Mouse (Mus musculus) forebrain, embryonic 10.5 days (tissue): ENCODE results near the gene Agxt. TPM values are rescaled to one million over a fixed set of nuclear protein-coding genes. Genes with fewer than 3 reads are reported as not detected.
A peak's percentile ranks its signal among the peaks of the same experiment; 100 is the strongest.

Experiments used
- DNase-seq: peaks from one replicate; pipeline ENCODE4 v3.0.0-alpha.2; 2017; ENCODE audit warnings: low spot score; ENCODE audit errors: extremely low spot score
- H3K27ac ChIP-seq: fragments of 300-500 bp; sonication (generic); 2 replicates; pipeline ENCODE4 v1.5.1; 2016; ENCODE audit warnings: mild to moderate bottlenecking
- H3K27me3 ChIP-seq: fragments of 300-500 bp; sonication (generic); 2 replicates; pipeline ENCODE4 v1.6.1; 2016; ENCODE audit warnings: mild to moderate bottlenecking; ENCODE audit not compliant: poor library complexity, severe bottlenecking
- H3K36me3 ChIP-seq: fragments of 300-500 bp; sonication (generic); replicated peaks from 2 replicates; pipeline ENCODE4 v1.6.1; 2016; ENCODE audit warnings: mild to moderate bottlenecking, moderate library complexity
- H3K4me1 ChIP-seq: fragments of 300-500 bp; sonication (generic); 2 replicates; pipeline ENCODE4 v1.6.1; 2016
- H3K4me3 ChIP-seq: fragments of 300-500 bp; sonication (generic); 2 replicates; pipeline ENCODE4 v1.5.1; 2016; ENCODE audit warnings: mild to moderate bottlenecking, moderate library complexity
- H3K9me3 ChIP-seq: fragments of 300-500 bp; sonication (generic); 2 replicates; pipeline ENCODE4 v1.6.1; 2016; ENCODE audit warnings: mild to moderate bottlenecking, moderate library complexity
- WGBS: fragments of 180-500 bp; shearing (Covaris S2); methylation state at CpG from one replicate; pipeline ENCODE4 v1.1.7; 2016; 5-methylcytosine and 5-hydroxymethylcytosine counted together
- polyA plus RNA-seq: library from polyadenylated mRNA; unstranded; fragments of >200 nt; fragmentation: Nextera tagmentation; extraction: Ambion mirVana; gene quantifications from 2 replicates; pipeline ENCODE4 v1.2.1, GENCODE M21; 2016

Agxt gene
- polyA plus RNA-seq = not detected in 2 replicates

GRCm38 (mm10) chr1:93135036-93135526 is at the start of gene Agxt:
TSS of gene Agxt (plus strand) at chr1:93135240.
- WGBS = 86% methylated on average over 12 of the region's 12 CpGs
- Histone ChIP-seq H3K4me1 (0 out of 2 replicates have a peak, but pooled peaks cover 4% of the 10 kb centered on the region), H3K36me3 (no peaks in the 10 kb centered on the region), H3K27ac (no peak within 1 kb of the TSS), H3K9me3 (no peaks in the 10 kb centered on the region), H3K27me3 (no peaks in the 10 kb centered on the region), H3K4me3 (no peak within 1 kb of the TSS)
- DNase-seq = no peak

DNA sequence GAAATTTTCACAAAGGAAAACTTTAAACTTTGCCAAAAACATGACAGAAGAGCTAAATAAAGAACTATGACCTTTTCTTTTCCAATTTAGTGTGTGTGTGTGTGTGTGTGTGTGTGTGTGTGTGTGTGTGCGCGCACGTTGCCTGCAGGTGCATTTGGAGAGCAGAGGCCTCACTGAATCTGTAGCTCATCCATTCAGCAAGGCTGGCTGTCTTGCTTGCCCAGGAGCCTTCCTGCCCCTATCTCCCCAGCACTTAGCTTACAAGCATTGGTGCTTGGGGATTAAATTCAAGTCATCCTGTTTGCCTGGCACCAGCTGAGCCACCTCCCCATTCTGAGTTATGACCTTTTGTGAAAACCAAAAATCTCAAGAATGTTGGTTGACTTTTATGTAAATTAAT is 42.5 kb upstream of the Agxt start:
- Histone ChIP-seq H3K36me3 (peaks cover 22% of the 10 kb centered on the region), H3K4me1 (peaks cover 19% of the 10 kb centered on the region), H3K27me3 (no peaks in the 10 kb centered on the region), H3K4me3 (no peak overlapping the region), H3K9me3 (no peaks in the 10 kb centered on the region), H3K27ac (no peak overlapping the region)
- WGBS = 96% methylated on average over 3 of the region's 3 CpGs
- DNase-seq = no peak

DNA sequence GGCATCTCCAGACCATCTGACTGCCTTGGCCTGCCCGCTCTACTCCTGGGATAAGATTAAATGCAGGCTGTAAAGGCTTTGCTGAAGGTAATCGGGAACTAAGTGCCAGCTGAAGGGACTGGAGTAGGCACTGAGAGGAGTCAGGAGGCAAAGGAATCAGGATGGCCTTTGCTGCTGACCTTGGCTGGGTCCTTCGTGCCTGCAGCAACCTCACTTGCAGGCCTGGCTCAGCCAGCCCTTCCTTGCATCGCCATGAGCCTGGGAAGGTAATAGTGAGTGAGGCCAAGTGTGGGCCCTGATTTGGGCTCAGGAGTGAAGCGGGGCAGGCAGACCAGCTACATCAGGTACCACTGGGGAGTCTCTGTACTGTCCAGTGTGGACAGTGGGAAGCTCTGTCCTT is 36.1 kb upstream of the Agxt start:
- Histone ChIP-seq H3K4me3 (no peak overlapping the region), H3K4me1 (peaks cover 58% of the 10 kb centered on the region), H3K27me3 (peaks cover 63% of the 10 kb centered on the region), H3K9me3 (no peaks in the 10 kb centered on the region), H3K36me3 (peaks cover 24% of the 10 kb centered on the region), H3K27ac (no peak overlapping the region)
- WGBS = 84% methylated on average over 5 of the region's 5 CpGs
- DNase-seq = no peak

- peak overlapping the region; percentile 88 for H3K27ac ChIP-seq
- peaks cover 56% of the 10 kb centered on the region for H3K4me1 ChIP-seq
- H3K9me3 ChIP-seq = no peaks in the 10 kb centered on the region
- peaks cover 24% of the 10 kb centered on the region for H3K36me3 ChIP-seq
- peaks cover 63% of the 10 kb centered on the region for H3K27me3 ChIP-seq
- 2% methylated on average over 18 of the region's 18 CpGs for WGBS
- peak overlapping the region; percentile 74 for H3K4me3 ChIP-seq
- DNase-seq = no peak
Observed at GRCm38 (mm10) chr1:93100243-93100575, 34.8 kb upstream of the Agxt start.

DNA sequence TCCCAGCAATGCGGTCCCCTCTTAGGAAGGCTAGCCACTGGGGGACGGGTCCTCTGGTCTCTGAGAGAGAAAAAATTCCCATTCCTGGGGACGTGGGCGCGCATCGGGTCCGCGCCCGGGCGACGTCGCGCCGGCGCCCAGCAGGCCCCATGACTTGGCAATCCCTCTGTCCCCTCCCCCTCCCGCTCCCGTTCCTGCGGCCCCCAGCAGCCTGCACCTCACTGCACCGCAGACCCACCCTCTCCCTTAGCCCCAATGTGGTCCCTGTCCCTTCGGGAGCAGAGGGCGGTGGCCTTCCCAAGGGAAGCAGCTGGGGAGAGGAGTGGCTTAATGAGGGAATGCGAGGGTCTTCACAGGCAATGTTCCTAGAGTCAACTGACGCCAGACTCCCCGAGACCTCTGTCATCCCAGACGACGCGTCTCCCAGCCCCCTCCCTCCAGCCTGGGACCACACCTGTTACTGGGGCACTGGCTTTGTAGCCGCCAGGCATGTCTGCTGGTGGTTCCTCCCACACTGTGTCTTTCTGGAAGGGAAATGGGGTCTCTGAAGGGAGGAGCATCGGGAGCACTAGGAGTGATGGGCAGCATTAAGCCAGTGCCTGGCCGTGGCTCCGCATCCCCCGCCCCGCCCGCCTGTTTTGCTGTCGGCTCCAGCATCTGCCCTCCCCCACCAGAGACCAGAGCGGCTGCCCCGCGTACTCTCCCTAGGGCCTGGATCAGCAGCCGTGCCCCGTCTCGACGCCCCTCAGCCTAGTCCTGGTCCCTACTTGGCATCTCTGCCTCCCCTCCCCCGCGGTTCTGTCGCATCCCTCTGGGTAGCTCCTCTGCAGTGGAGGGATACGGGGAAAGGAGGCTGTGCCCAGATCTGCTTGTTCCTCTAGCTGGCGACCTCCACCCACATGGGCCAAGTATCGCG is 34.2 kb upstream of the Agxt start:
- peak; percentile 59 for DNase-seq
- WGBS = under 1% methylated on average over 49 of the region's 49 CpGs
- Histone ChIP-seq H3K4me3 (peak overlapping the region; percentile 74), H3K36me3 (peaks cover 24% of the 10 kb centered on the region), H3K27me3 (peaks cover 63% of the 10 kb centered on the region), H3K4me1 (peaks cover 49% of the 10 kb centered on the region), H3K27ac (peak overlapping the region; percentile 88), H3K9me3 (no peaks in the 10 kb centered on the region)

DNA sequence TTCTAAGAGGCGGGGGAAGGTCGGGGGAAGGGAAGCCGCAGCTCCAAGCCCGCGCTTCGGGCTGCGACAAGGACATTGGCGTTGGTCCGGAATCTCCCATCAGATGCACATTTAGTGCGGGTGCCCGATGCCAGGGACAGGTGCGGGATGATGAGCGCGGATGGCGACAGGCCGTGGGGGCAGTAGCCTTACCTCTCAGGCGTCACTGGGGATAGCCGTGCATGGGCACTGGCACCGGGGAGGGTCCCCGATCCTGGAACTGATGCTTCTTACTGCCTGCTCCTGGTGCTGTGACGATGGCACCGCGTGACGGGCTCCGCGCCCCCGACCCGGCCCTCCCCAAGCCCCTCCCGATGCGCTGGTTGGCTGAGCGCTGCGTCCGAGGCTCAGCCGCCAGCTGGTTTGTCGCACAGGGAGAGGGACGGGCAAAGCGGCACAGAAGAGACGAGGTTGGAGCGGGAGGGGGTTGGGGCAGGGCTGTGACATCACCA is 33.4 kb upstream of the Agxt start, which contains the start of gene Kif1a:
TSS of gene Kif1a (minus strand) at position 381 of the 491 bp plus-strand sequence.
- peaks cover 42% of the 10 kb centered on the region for H3K4me1 ChIP-seq
- under 1% methylated on average over 39 of the region's 39 CpGs for WGBS
- H3K27me3 ChIP-seq = peaks cover 63% of the 10 kb centered on the region
- H3K4me3 ChIP-seq = peak within 1 kb of the TSS; percentile 74
- H3K9me3 ChIP-seq = no peaks in the 10 kb centered on the region
- DNase-seq = peak; percentile 76
- H3K27ac ChIP-seq = peak within 1 kb of the TSS; percentile 88
- peaks cover 23% of the 10 kb centered on the region for H3K36me3 ChIP-seq

- Histone ChIP-seq H3K4me3 (0 out of 2 replicates have a peak overlapping the region, but pooled peaks have one; percentile 74), H3K9me3 (no peaks in the 10 kb centered on the region), H3K36me3 (peaks cover 12% of the 10 kb centered on the region), H3K4me1 (peaks cover 42% of the 10 kb centered on the region), H3K27ac (no peak overlapping the region), H3K27me3 (peaks cover 62% of the 10 kb centered on the region)
- WGBS = 71% methylated on average over 7 of the region's 7 CpGs
- no peak for DNase-seq
Observed at GRCm38 (mm10) chr1:93102700-93103099, 32.3 kb upstream of the Agxt start.

- H3K4me3 ChIP-seq = peak overlapping the region; percentile 56
- peaks cover 10% of the 10 kb centered on the region; the same call in 1 of the 2 replicates for H3K9me3 ChIP-seq
- peaks cover 13% of the 10 kb centered on the region for H3K27me3 ChIP-seq
- H3K36me3 ChIP-seq = no peaks in the 10 kb centered on the region
- peak overlapping the region; percentile 89 for H3K27ac ChIP-seq
- 24% methylated on average over 21 of the region's 21 CpGs for WGBS
- peaks cover 25% of the 10 kb centered on the region for H3K4me1 ChIP-seq
- DNase-seq = peak; percentile 98
Observed at GRCm38 (mm10) chr1:93114713-93115463, 20.2 kb upstream of the Agxt start.

DNA sequence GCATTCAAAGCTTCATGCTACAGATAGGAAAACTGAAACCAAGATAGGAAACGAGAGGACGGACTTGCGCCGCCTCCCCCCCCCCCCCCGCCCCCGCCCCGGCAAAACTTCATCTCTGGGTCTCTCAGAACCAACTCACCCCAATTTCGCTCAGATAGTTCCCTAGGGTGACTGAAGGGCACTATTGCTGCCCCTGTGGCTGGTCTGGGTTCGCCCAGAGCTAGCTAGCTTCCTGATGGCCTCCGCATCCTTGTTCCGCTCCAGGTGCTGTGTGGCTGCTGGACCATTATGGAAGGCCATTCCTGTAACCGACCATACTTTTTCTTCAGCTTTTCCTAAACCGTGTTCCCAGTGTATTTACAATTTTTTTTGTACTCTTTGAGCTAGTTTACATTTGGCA is 19.6 kb upstream of the Agxt start:
- Histone ChIP-seq H3K27ac (peak overlapping the region; percentile 89), H3K36me3 (no peaks in the 10 kb centered on the region), H3K4me3 (peak overlapping the region; percentile 56), H3K4me1 (peaks cover 25% of the 10 kb centered on the region), H3K27me3 (peaks cover 13% of the 10 kb centered on the region), H3K9me3 (peaks cover 10% of the 10 kb centered on the region; the same call in 1 of the 2 replicates)
- no peak for DNase-seq
- 20% methylated on average over 13 of the region's 13 CpGs for WGBS

DNA sequence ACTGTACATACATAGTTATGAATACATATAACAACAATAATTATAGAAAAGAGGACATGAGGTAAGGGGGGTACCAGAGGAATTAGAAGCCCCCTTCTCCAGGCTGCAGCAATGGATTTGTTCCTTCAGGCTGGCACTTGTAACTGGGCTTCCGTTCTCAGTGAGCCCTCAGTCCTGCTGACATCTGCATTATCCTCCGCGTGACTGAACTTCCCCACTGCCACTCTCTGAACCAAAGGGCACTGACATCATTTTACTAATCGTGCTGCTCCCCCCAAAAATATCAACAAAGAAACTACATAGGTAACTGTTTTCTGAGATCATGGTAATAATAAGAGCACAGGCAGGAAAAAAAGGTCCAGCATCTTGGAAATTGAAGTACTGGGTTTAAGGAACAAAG is 16.2 kb upstream of the Agxt start:
- 37% methylated on average over 4 of the region's 4 CpGs for WGBS
- no peak for DNase-seq
- H3K9me3 ChIP-seq = no peaks in the 10 kb centered on the region
- peaks cover 25% of the 10 kb centered on the region for H3K4me1 ChIP-seq
- H3K27me3 ChIP-seq = peaks cover 7% of the 10 kb centered on the region
- 0 out of 2 replicates have a peak overlapping the region, but pooled peaks have one; percentile 5 for H3K27ac ChIP-seq
- H3K36me3 ChIP-seq = no peaks in the 10 kb centered on the region
- H3K4me3 ChIP-seq = no peak overlapping the region

GRCm38 (mm10) chr1:93123179-93123854 is 11.7 kb upstream of the Agxt start:
- 85% methylated on average over 11 of the region's 11 CpGs for WGBS
- DNase-seq = no peak

GRCm38 (mm10) chr1:93124066-93124465 is 11.0 kb upstream of the Agxt start:
- WGBS = 88% methylated on average over 8 of the region's 8 CpGs
- Histone ChIP-seq H3K36me3 (no peaks in the 10 kb centered on the region), H3K27ac (no peak overlapping the region), H3K9me3 (no peaks in the 10 kb centered on the region), H3K4me1 (peaks cover 16% of the 10 kb centered on the region), H3K4me3 (no peak overlapping the region), H3K27me3 (no peaks in the 10 kb centered on the region)
- no peak for DNase-seq

More at GRCm38 (mm10) chr1:93123179-93123854, 11.7 kb upstream of the Agxt start:
- Histone ChIP-seq H3K27ac (no peak overlapping the region), H3K27me3 (no peaks in the 10 kb centered on the region), H3K4me1 (peaks cover 15% of the 10 kb centered on the region), H3K4me3 (no peak overlapping the region), H3K36me3 (no peaks in the 10 kb centered on the region), H3K9me3 (no peaks in the 10 kb centered on the region)
